Mouse (Mus musculus) stomach, postnatal 0 days (tissue): ENCODE measurements around the gene Tlr13.

ENCODE experiments used
- CTCF ChIP-seq: IDR thresholded peaks from 2 replicates; pipeline ENCODE4 v1.5.1; 2016; ENCODE audit warnings: antibody characterized with exemption, low read depth, mild to moderate bottlenecking, moderate library complexity
- EP300 ChIP-seq: optimal IDR thresholded peaks from 2 replicates; pipeline ENCODE3; 2016; ENCODE audit warnings: antibody characterized with exemption

DNA sequence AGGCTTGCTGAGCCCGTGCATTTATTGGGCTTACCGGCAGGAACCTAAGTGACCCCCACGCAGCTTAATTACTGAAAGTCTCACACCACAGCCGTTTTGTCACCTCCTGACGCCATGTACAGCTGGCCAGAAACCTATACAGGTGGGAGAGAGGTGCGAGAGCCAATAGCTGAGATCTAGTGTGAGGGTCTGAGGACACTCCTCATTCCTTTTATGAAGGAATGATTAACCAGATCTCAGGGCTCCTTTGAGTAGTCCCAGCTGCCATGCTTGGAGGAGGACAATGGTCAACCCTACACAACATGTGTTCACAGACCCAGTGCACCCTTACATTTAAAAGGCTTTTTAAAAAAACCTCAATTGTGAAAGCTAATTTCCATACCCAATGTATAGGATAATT lies 14.7 kb upstream of the Tlr13 start:
- TF ChIP-seq EP300 (no peak), CTCF (no peak)
